9 mouse cellular contexts compared by ENCODE assay signal in the genomic region with DNA sequence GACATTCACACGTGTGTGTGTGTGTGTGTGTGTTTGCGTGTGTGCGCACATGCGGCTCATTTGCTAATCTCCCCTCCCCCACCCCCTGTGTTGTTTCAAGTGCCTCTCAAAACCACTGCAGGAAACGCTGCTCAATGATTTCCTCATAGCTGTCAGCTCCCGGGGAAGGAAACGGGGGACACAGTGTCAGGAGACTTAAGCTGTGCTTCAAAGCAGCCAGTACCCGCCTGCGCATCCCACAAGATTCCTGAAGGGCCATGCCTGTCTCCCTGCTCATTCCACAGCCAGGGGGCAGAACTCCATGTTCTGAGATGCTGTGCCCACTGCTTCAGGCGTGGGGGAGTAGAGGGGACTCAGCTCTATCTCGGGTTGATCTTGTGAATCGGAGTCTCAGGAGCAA. TPM values are rescaled to one million over a fixed set of nuclear protein-coding genes. Genes with fewer than 3 reads are reported as not detected.
DNase-seq lines count a peak whose midpoint lies in the region; ATAC-seq and TF ChIP-seq lines count a peak whose summit lies in the region.
"Had no signal": no experiment of that assay in that cellular context is flagged by ENCODE, and none has a peak within 500 bp of the region (broad histone marks: within the 10 kb centered on the region; RNA-seq: fewer than 3 reads in every experiment).

No protein-coding gene starts in this region.

- WGBS in midbrain, embryonic 10.5 days = 67% methylated on average over 12 of the region's 12 CpGs
- 52% methylated on average over 12 of the region's 12 CpGs for WGBS in midbrain, embryonic 16.5 days
- 28% methylated on average over 12 of the region's 12 CpGs for WGBS in lung, embryonic 15.5 days

- H3K4me1 ChIP-seq in midbrain, embryonic 10.5 days = peaks cover 15% of the 10 kb centered on the region
- no peaks in the 10 kb centered on the region for H3K4me1 ChIP-seq in midbrain, embryonic 16.5 days (ENCODE audit: control insufficient read depth, insufficient read depth, low read length)
- 0 out of 2 replicates have a peak, but pooled peaks cover 3% of the 10 kb centered on the region for H3K4me1 ChIP-seq in cortical plate, adult 2 months (ENCODE audit: control insufficient read depth, insufficient read depth, low read length)
- peaks cover 8% of the 10 kb centered on the region; the same call in 1 of the 2 replicates for H3K4me1 ChIP-seq in lung, embryonic 15.5 days

- no peak overlapping the region for H3K9ac ChIP-seq in midbrain, embryonic 16.5 days (ENCODE audit: low read depth, low read length)
- no peak overlapping the region for H3K9ac ChIP-seq in lung, embryonic 15.5 days
- H3K9ac ChIP-seq: embryonic facial prominence, embryonic 12.5 days had no signal

- no peaks in the 10 kb centered on the region for H3K9me3 ChIP-seq in midbrain, embryonic 10.5 days (replicated peaks)
- no peaks in the 10 kb centered on the region for H3K9me3 ChIP-seq in midbrain, embryonic 16.5 days (replicated peaks; ENCODE audit: control insufficient read depth, low read length, poor library complexity, severe bottlenecking)
- no peaks in the 10 kb centered on the region for H3K9me3 ChIP-seq in lung, embryonic 15.5 days
- H3K9me3 ChIP-seq: embryonic facial prominence, embryonic 12.5 days had no signal

- peak; percentile 20 for DNase-seq in midbrain, embryonic 10.5 days (ENCODE audit: low spot score)
- peak; percentile 32 for DNase-seq in heart, postnatal 4 days
- no peak for DNase-seq in urinary bladder, postnatal 4 days (ENCODE audit: low spot score in 2 of 2)

- TF ChIP-seq POLR2A in cortical plate, adult 2 months (IDR thresholded peaks at IDR 0.05; ENCODE audit: extremely low read depth, insufficient read depth, low read length) = no peak

- H3K27ac ChIP-seq in midbrain, embryonic 10.5 days (replicated peaks) = peak overlapping the region; percentile 42
- H3K27ac ChIP-seq in midbrain, embryonic 16.5 days (ENCODE audit: low read length) = no peak overlapping the region
- H3K27ac ChIP-seq in cortical plate, adult 2 months (ENCODE audit: insufficient read depth, low read length) = no peak overlapping the region
- H3K27ac ChIP-seq in lung, embryonic 15.5 days = no peak overlapping the region
- H3K27ac ChIP-seq: embryonic facial prominence, embryonic 12.5 days had no signal

- H3K4me3 ChIP-seq in midbrain, embryonic 10.5 days = no peak overlapping the region
- H3K4me3 ChIP-seq in midbrain, embryonic 16.5 days (ENCODE audit: low read depth, low read length) = no peak overlapping the region
- H3K4me3 ChIP-seq in cortical plate, adult 2 months (ENCODE audit: insufficient read depth, low read length) = no peak overlapping the region
- no peak overlapping the region for H3K4me3 ChIP-seq in lung, embryonic 15.5 days
- H3K4me3 ChIP-seq: embryonic facial prominence, embryonic 12.5 days had no signal

- no peaks in the 10 kb centered on the region for H3K36me3 ChIP-seq in midbrain, embryonic 10.5 days
- H3K36me3 ChIP-seq in midbrain, embryonic 16.5 days (ENCODE audit: control insufficient read depth, insufficient read depth, low read length) = no peaks in the 10 kb centered on the region
- H3K36me3 ChIP-seq in lung, embryonic 15.5 days = no peaks in the 10 kb centered on the region
- H3K36me3 ChIP-seq: embryonic facial prominence, embryonic 12.5 days had no signal

- H3K4me2 ChIP-seq in midbrain, embryonic 16.5 days (ENCODE audit: low read length) = no peak overlapping the region
- peak overlapping the region; percentile 10; the same call in 1 of the 2 replicates for H3K4me2 ChIP-seq in lung, embryonic 15.5 days
- H3K4me2 ChIP-seq: embryonic facial prominence, embryonic 12.5 days had no signal

- TF ChIP-seq CTCF in cortical plate, adult 2 months (IDR thresholded peaks at IDR 0.05; ENCODE audit: extremely low read depth, insufficient read depth, low read length) = 0 out of 2 replicates have a peak, but pooled peaks have one; percentile 16

- no peak for ATAC-seq in midbrain, embryonic 16.5 days
- ATAC-seq in lung, embryonic 15.5 days (ENCODE audit: borderline replicate concordance, extremely low read depth, low FRiP score, low TSS enrichment) = no peak
- ATAC-seq in erythroid progenitor cell, adult 5-6 weeks (replicated peaks; ENCODE audit: low FRiP score, poor library complexity, severe bottlenecking) = no peak

- H3K27me3 ChIP-seq in midbrain, embryonic 10.5 days (ENCODE audit: low read depth, poor library complexity, severe bottlenecking) = peaks cover 20% of the 10 kb centered on the region
- H3K27me3 ChIP-seq in midbrain, embryonic 16.5 days (ENCODE audit: control insufficient read depth, insufficient read depth, low read depth, low read length) = no peaks in the 10 kb centered on the region
- H3K27me3 ChIP-seq in lung, embryonic 15.5 days = no peaks in the 10 kb centered on the region
- H3K27me3 ChIP-seq: embryonic facial prominence, embryonic 12.5 days had no signal

RNA-seq across cellular contexts. Expression of a gene that starts 5.6 kb away (rescaled TPM):
- 0.02 TPM in 1 of 2 replicates, not detected in the other for polyA plus RNA-seq in midbrain, embryonic 10.5 days (2016; fragmentation: Nextera tagmentation; extraction: Ambion mirVana)
- polyA plus RNA-seq in midbrain, embryonic 16.5 days (2015; fragmentation: Nextera tagmentation; extraction: Ambion mirVana) = 0.16 and 0.30 TPM in 2 replicates
- 0.10 TPM in 1 of 2 replicates, not detected in the other for polyA plus RNA-seq in cortical plate, adult 2 months (2012; rRNA removed)
- not detected for total RNA-seq in heart, postnatal 4 days (2021)
- not detected in 2 replicates for polyA plus RNA-seq in lung, embryonic 15.5 days (2015; fragmentation: Nextera tagmentation; extraction: Ambion mirVana)
- total RNA-seq in erythroid progenitor cell, adult 5-6 weeks (2015; ENCODE audit: low replicate concordance) = not detected in 2 replicates
- total RNA-seq in erythroid progenitor cell, adult 5-6 weeks (2017; ENCODE audit: low replicate concordance) = not detected in 2 replicates
- polyA plus RNA-seq: embryonic facial prominence, embryonic 12.5 days had no signal

RNA-seq across cellular contexts. Expression of a gene that starts 7.5 kb away (rescaled TPM):
- polyA plus RNA-seq in midbrain, embryonic 10.5 days (2016; fragmentation: Nextera tagmentation; extraction: Ambion mirVana) = 0.02 TPM in 1 of 2 replicates, not detected in the other
- polyA plus RNA-seq in midbrain, embryonic 16.5 days (2015; fragmentation: Nextera tagmentation; extraction: Ambion mirVana) = not detected in 2 replicates
- polyA plus RNA-seq in cortical plate, adult 2 months (2012; rRNA removed) = 0.04 and 0.06 TPM in 2 replicates
- total RNA-seq in heart, postnatal 4 days (2021) = not detected
- polyA plus RNA-seq in lung, embryonic 15.5 days (2015; fragmentation: Nextera tagmentation; extraction: Ambion mirVana) = not detected in 2 replicates
- not detected in 2 replicates for total RNA-seq in erythroid progenitor cell, adult 5-6 weeks (2015; ENCODE audit: low replicate concordance)
- not detected in 2 replicates for total RNA-seq in erythroid progenitor cell, adult 5-6 weeks (2017; ENCODE audit: low replicate concordance)
- polyA plus RNA-seq: embryonic facial prominence, embryonic 12.5 days; liver, embryonic 16.5 days had no signal

RNA-seq across cellular contexts. Expression of a gene that starts 10.7 kb away (rescaled TPM):
- polyA plus RNA-seq in midbrain, embryonic 10.5 days (2016; fragmentation: Nextera tagmentation; extraction: Ambion mirVana) = not detected in 2 replicates
- polyA plus RNA-seq in midbrain, embryonic 16.5 days (2015; fragmentation: Nextera tagmentation; extraction: Ambion mirVana) = not detected in 2 replicates
- polyA plus RNA-seq in cortical plate, adult 2 months (2012; rRNA removed) = not detected in 2 replicates
- total RNA-seq in heart, postnatal 4 days (2021) = not detected
- polyA plus RNA-seq in lung, embryonic 15.5 days (2015; fragmentation: Nextera tagmentation; extraction: Ambion mirVana) = not detected in 2 replicates
- total RNA-seq in erythroid progenitor cell, adult 5-6 weeks (2015; ENCODE audit: low replicate concordance) = not detected in 2 replicates
- total RNA-seq in erythroid progenitor cell, adult 5-6 weeks (2017; ENCODE audit: low replicate concordance) = not detected in 2 replicates
- polyA plus RNA-seq: embryonic facial prominence, embryonic 12.5 days; liver, embryonic 16.5 days had no signal

RNA-seq across cellular contexts. Expression of a gene that starts 27.0 kb away (rescaled TPM):
- polyA plus RNA-seq in midbrain, embryonic 10.5 days (2016; fragmentation: Nextera tagmentation; extraction: Ambion mirVana) = not detected in 2 replicates
- not detected in 2 replicates for polyA plus RNA-seq in midbrain, embryonic 16.5 days (2015; fragmentation: Nextera tagmentation; extraction: Ambion mirVana)
- 0.04 and 0.08 TPM in 2 replicates for polyA plus RNA-seq in cortical plate, adult 2 months (2012; rRNA removed)
- total RNA-seq in heart, postnatal 4 days (2021) = not detected
- not detected in 2 replicates for polyA plus RNA-seq in lung, embryonic 15.5 days (2015; fragmentation: Nextera tagmentation; extraction: Ambion mirVana)
- not detected in 2 replicates for total RNA-seq in erythroid progenitor cell, adult 5-6 weeks (2015; ENCODE audit: low replicate concordance)
- not detected in 2 replicates for total RNA-seq in erythroid progenitor cell, adult 5-6 weeks (2017; ENCODE audit: low replicate concordance)
- polyA plus RNA-seq: embryonic facial prominence, embryonic 12.5 days; liver, embryonic 16.5 days had no signal

RNA-seq across cellular contexts. Expression of a gene that starts 29.0 kb away (rescaled TPM):
- 181 and 187 TPM in 2 replicates for polyA plus RNA-seq in midbrain, embryonic 10.5 days (2016; fragmentation: Nextera tagmentation; extraction: Ambion mirVana)
- polyA plus RNA-seq in midbrain, embryonic 16.5 days (2015; fragmentation: Nextera tagmentation; extraction: Ambion mirVana) = 18.4 and 27.3 TPM in 2 replicates
- polyA plus RNA-seq in cortical plate, adult 2 months (2012; rRNA removed) = 13.1 and 17.0 TPM in 2 replicates
- 10 to 100 TPM; 29.0 to 31.5 TPM for total RNA-seq in heart, postnatal 4 days (2021)
- polyA plus RNA-seq in lung, embryonic 15.5 days (2015; fragmentation: Nextera tagmentation; extraction: Ambion mirVana) = 36.3 and 38.0 TPM in 2 replicates
- total RNA-seq in erythroid progenitor cell, adult 5-6 weeks (2015; ENCODE audit: low replicate concordance) = 45.0 and 46.1 TPM in 2 replicates
- total RNA-seq in erythroid progenitor cell, adult 5-6 weeks (2017; ENCODE audit: low replicate concordance) = 78.4 and 80.5 TPM in 2 replicates

Comparison
In these comparisons a context has a peak if more than half of its experiments do, and no peak if none do; other contexts are left out.
1. DNase-seq: peak in midbrain, embryonic 10.5 days (single experiment) and heart, postnatal 4 days (single experiment); none in urinary bladder, postnatal 4 days (0 of 2).